Mouse (Mus musculus): ENCODE measurements at regions not wholly inside any gene's neighbourhood (a gene's known extent, or its start where the extent isn't known, plus 50 kb on each side); places are given as distances from the start of the nearest gene placed in this dataset.

DNA sequence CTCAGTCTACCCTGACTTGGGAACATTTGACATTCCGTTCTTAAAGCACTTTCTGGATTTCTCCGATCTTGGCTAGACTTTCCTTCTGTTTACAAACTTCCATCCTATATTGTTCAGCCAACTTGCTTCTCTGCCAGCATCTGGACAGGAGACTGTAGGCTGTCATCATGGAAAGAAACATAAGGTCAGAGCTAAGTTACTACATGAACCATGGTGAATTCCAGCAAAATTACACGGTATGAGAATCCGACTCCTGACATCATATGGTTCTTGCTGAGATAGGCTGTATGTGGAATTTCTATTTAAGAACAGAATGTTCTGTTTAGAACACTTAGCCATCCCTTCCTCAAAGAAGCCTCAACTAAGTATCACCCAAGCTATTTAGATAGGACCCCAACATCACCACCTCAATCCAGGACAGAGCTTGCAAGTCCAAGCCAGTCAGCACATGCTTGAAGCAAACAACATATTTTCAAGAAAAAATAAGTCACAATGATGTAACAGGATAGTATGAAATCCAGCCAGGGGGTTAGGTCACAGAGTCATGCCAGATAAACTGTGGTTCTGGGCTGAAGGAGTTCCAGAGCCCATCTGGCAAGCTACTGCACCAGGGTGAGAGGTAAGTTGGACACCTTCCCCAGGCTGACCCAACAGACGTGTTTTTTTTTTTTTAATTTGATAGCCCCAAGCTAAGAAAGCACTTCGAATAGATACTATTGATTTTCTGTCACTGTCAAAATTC is 52.9 kb upstream of the Thbs1 start:
- TF ChIP-seq POLR2A (IDR thresholded peaks at IDR 0.05; ENCODE audit: low read depth, low read length) (no peak), CTCF (IDR thresholded peaks at IDR 0.05; ENCODE audit: extremely low read depth, insufficient read length, insufficient replicate concordance, low read depth, low read length) (no peak)

All from small intestine, adult 2 months (tissue).